Mouse (Mus musculus) midbrain, embryonic 15.5 days (tissue): ENCODE data around the gene Gm20388. TPM values are rescaled to one million over a fixed set of nuclear protein-coding genes. Genes with fewer than 3 reads are reported as not detected.

Source experiments
- ATAC-seq: fragments of 200-750 bp; cut with Nextera tagmentation; replicated peaks from 2 replicates; pipeline ENCODE4 v1.8.0; 2017; ENCODE audit warnings: moderate TSS enrichment
- H3K27ac ChIP-seq: fragments of 300-500 bp; sonication (generic); 2 replicates; pipeline ENCODE4 v1.5.1; 2015; ENCODE audit warnings: mild to moderate bottlenecking, inconsistent platforms
- H3K27me3 ChIP-seq: fragments of 300-500 bp; sonication (generic); replicated peaks from 2 replicates; pipeline ENCODE4 v1.6.1; 2015; ENCODE audit warnings: inconsistent platforms
- H3K36me3 ChIP-seq: fragments of 300-500 bp; sonication (generic); replicated peaks from 2 replicates; pipeline ENCODE4 v1.6.1; 2015; ENCODE audit warnings: inconsistent platforms
- H3K4me1 ChIP-seq: fragments of 300-500 bp; sonication (generic); 2 replicates; pipeline ENCODE4 v1.6.1; 2015; ENCODE audit warnings: inconsistent platforms
- H3K4me2 ChIP-seq: fragments of 300-500 bp; sonication (generic); 2 replicates; pipeline ENCODE4 v1.6.1; 2015; ENCODE audit warnings: inconsistent platforms, mild to moderate bottlenecking, moderate library complexity
- H3K4me3 ChIP-seq: fragments of 300-500 bp; sonication (generic); 2 replicates; pipeline ENCODE4 v1.5.1; 2015; ENCODE audit warnings: mild to moderate bottlenecking, inconsistent platforms
- H3K9ac ChIP-seq: fragments of 300-500 bp; sonication (generic); 2 replicates; pipeline ENCODE4 v1.6.1; 2015; ENCODE audit warnings: mild to moderate bottlenecking, inconsistent platforms
- H3K9me3 ChIP-seq: fragments of 300-500 bp; sonication (generic); 2 replicates; pipeline ENCODE4 v1.6.1; 2016; ENCODE audit warnings: inconsistent platforms
- WGBS: fragments of 180-500 bp; shearing (Covaris S2); methylation state at CpG from one replicate; pipeline ENCODE4 v1.1.7; 2015; ENCODE audit warnings: mixed read lengths; 5-methylcytosine and 5-hydroxymethylcytosine counted together
- polyA plus RNA-seq: library from polyadenylated mRNA; unstranded; fragments of >200 nt; fragmentation: Nextera tagmentation; extraction: Ambion mirVana; gene quantifications from 2 replicates; pipeline ENCODE4 v1.2.1, GENCODE M21; 2015

The Gm20388 gene
- polyA plus RNA-seq, 1 experiment from 2014 or later, result 5.6 TPM

GRCm38 (mm10) chr8:120293421-120294357 is 383.0 kb downstream of the Gm20388 start:
- Histone ChIP-seq H3K36me3 (no peaks in the 10 kb centered on the region), H3K4me1 (peaks cover 89% of the 10 kb centered on the region), H3K27ac (peak overlapping the region; percentile 69), H3K4me2 (no peak overlapping the region), H3K9ac (no peak overlapping the region; the same call in 1 of the 2 replicates), H3K4me3 (no peak overlapping the region), H3K27me3 (no peaks in the 10 kb centered on the region), H3K9me3 (no peaks in the 10 kb centered on the region)
- WGBS, result 21% methylated on average over 18 of the region's 18 CpGs
- peak; percentile 29 for ATAC-seq

- H3K27ac ChIP-seq, result peak overlapping the region; percentile 69
- H3K4me2 ChIP-seq, result no peak overlapping the region
Measured at GRCm38 (mm10) chr8:120294982-120295870, 384.6 kb downstream of the Gm20388 start.

GRCm38 (mm10) chr8:120297000-120297399 is 386.4 kb downstream of the Gm20388 start:
- Histone ChIP-seq H3K4me2 (no peak overlapping the region), H3K9ac (no peak overlapping the region), H3K36me3 (no peaks in the 10 kb centered on the region), H3K27ac (peak overlapping the region; percentile 69; the same call in 1 of the 2 replicates), H3K27me3 (no peaks in the 10 kb centered on the region), H3K4me1 (peaks cover 80% of the 10 kb centered on the region), H3K4me3 (no peak overlapping the region), H3K9me3 (no peaks in the 10 kb centered on the region)
- ATAC-seq, result no peak
- 29% methylated on average over 5 of the region's 5 CpGs for WGBS

More at GRCm38 (mm10) chr8:120294982-120295870, 384.6 kb downstream of the Gm20388 start:
- peaks cover 85% of the 10 kb centered on the region for H3K4me1 ChIP-seq
- 23% methylated on average over 17 of the region's 17 CpGs for WGBS
- no peaks in the 10 kb centered on the region for H3K27me3 ChIP-seq
- H3K9me3 ChIP-seq, result no peaks in the 10 kb centered on the region
- no peak for ATAC-seq
- H3K4me3 ChIP-seq, result no peak overlapping the region
- no peak overlapping the region for H3K9ac ChIP-seq
- no peaks in the 10 kb centered on the region for H3K36me3 ChIP-seq

GRCm38 (mm10) chr8:120298601-120299532 is 388.2 kb downstream of the Gm20388 start:
- Histone ChIP-seq H3K36me3 (no peaks in the 10 kb centered on the region), H3K27ac (peak overlapping the region; percentile 69), H3K4me3 (no peak overlapping the region), H3K9ac (peak overlapping the region; percentile 13; the same call in 1 of the 2 replicates), H3K4me1 (peaks cover 71% of the 10 kb centered on the region), H3K9me3 (no peaks in the 10 kb centered on the region), H3K4me2 (no peak overlapping the region), H3K27me3 (no peaks in the 10 kb centered on the region)
- peak; percentile 35; the same call in 1 of the 2 replicates for ATAC-seq
- WGBS, result 28% methylated on average over 22 of the region's 22 CpGs

GRCm38 (mm10) chr8:120300601-120301141 is 390.0 kb downstream of the Gm20388 start:
- H3K27me3 ChIP-seq, result no peaks in the 10 kb centered on the region
- no peaks in the 10 kb centered on the region for H3K36me3 ChIP-seq
- 0 out of 2 replicates have a peak, but pooled peaks have one; percentile 15 for ATAC-seq
- 4% methylated on average over 13 of the region's 13 CpGs for WGBS
- no peak overlapping the region for H3K9ac ChIP-seq
- peak overlapping the region; percentile 2 for H3K27ac ChIP-seq
- no peaks in the 10 kb centered on the region for H3K9me3 ChIP-seq
- H3K4me1 ChIP-seq, result peaks cover 63% of the 10 kb centered on the region
- peak overlapping the region; percentile 2; the same call in 1 of the 2 replicates for H3K4me2 ChIP-seq
- no peak overlapping the region for H3K4me3 ChIP-seq

- H3K9ac ChIP-seq, result no peak overlapping the region
- peaks cover 60% of the 10 kb centered on the region for H3K4me1 ChIP-seq
- peak overlapping the region; percentile 56 for H3K27ac ChIP-seq
- no peak for ATAC-seq
- no peaks in the 10 kb centered on the region for H3K36me3 ChIP-seq
- H3K4me3 ChIP-seq, result no peak overlapping the region
- no peaks in the 10 kb centered on the region for H3K27me3 ChIP-seq
- 57% methylated on average over 11 of the region's 11 CpGs for WGBS
- H3K9me3 ChIP-seq, result no peaks in the 10 kb centered on the region
- H3K4me2 ChIP-seq, result no peak overlapping the region
Measured at GRCm38 (mm10) chr8:120302941-120303675, 392.5 kb downstream of the Gm20388 start.

- Histone ChIP-seq H3K9me3 (no peaks in the 10 kb centered on the region), H3K4me3 (no peak overlapping the region), H3K27me3 (no peaks in the 10 kb centered on the region), H3K36me3 (no peaks in the 10 kb centered on the region), H3K27ac (peak overlapping the region; percentile 56; the same call in 1 of the 2 replicates), H3K9ac (no peak overlapping the region), H3K4me1 (peaks cover 60% of the 10 kb centered on the region), H3K4me2 (no peak overlapping the region)
- 13% methylated on average over 9 of the region's 9 CpGs for WGBS
- no peak for ATAC-seq
Measured at GRCm38 (mm10) chr8:120304097-120304496, 393.5 kb downstream of the Gm20388 start.

- Histone ChIP-seq H3K9me3 (no peaks in the 10 kb centered on the region), H3K27me3 (0 out of 2 replicates have a peak, but pooled peaks cover 4% of the 10 kb centered on the region), H3K36me3 (no peaks in the 10 kb centered on the region), H3K4me1 (peaks cover 63% of the 10 kb centered on the region), H3K4me2 (no peak overlapping the region), H3K9ac (no peak overlapping the region), H3K27ac (peak overlapping the region; percentile 82; the same call in 1 of the 2 replicates), H3K4me3 (no peak overlapping the region)
- 72% methylated on average over 10 of the region's 10 CpGs for WGBS
- no peak for ATAC-seq
Measured at GRCm38 (mm10) chr8:120305800-120306385, 395.3 kb downstream of the Gm20388 start.

- WGBS, result 3% methylated on average over 16 of the region's 16 CpGs
- Histone ChIP-seq H3K4me3 (no peak overlapping the region), H3K9ac (no peak overlapping the region), H3K4me1 (peaks cover 62% of the 10 kb centered on the region), H3K27me3 (0 out of 2 replicates have a peak, but pooled peaks cover 4% of the 10 kb centered on the region), H3K27ac (peak overlapping the region; percentile 82), H3K9me3 (no peaks in the 10 kb centered on the region), H3K36me3 (no peaks in the 10 kb centered on the region), H3K4me2 (peak overlapping the region; percentile 27)
- peak; percentile 53 for ATAC-seq
Measured at GRCm38 (mm10) chr8:120307103-120307502, 396.5 kb downstream of the Gm20388 start.

GRCm38 (mm10) chr8:120307528-120307927 is 396.9 kb downstream of the Gm20388 start:
- H3K9me3 ChIP-seq, result no peaks in the 10 kb centered on the region
- 0 out of 2 replicates have a peak, but pooled peaks cover 4% of the 10 kb centered on the region for H3K27me3 ChIP-seq
- no peaks in the 10 kb centered on the region for H3K36me3 ChIP-seq
- 30% methylated on average over 11 of the region's 11 CpGs for WGBS
- peak overlapping the region; percentile 27; the same call in 1 of the 2 replicates for H3K4me2 ChIP-seq
- H3K4me1 ChIP-seq, result peaks cover 62% of the 10 kb centered on the region
- peak overlapping the region; percentile 82 for H3K27ac ChIP-seq
- H3K9ac ChIP-seq, result no peak overlapping the region
- no peak overlapping the region for H3K4me3 ChIP-seq
- no peak for ATAC-seq
